Mouse (Mus musculus): ENCODE measurements around the gene Car5a.

The Car5a gene

GRCm38 (mm10) chr8:121944831-121945230 lies at the start of gene Car5a:
Car5a (minus strand) TSS chr8:121944904.
- DNase-seq (ENCODE audit: low spot score): no peak

- DNase-seq (ENCODE audit: low spot score): no peak
Measured at GRCm38 (mm10) chr8:121992911-121993310, 48.2 kb upstream of the Car5a start.

GRCm38 (mm10) chr8:121991611-121992010 lies 46.9 kb upstream of the Car5a start:
- DNase-seq (ENCODE audit: low spot score): no peak

- no peak for DNase-seq (ENCODE audit: low spot score)
Measured at GRCm38 (mm10) chr8:121990506-121991255, 46.0 kb upstream of the Car5a start.

GRCm38 (mm10) chr8:121987892-121988291 lies 43.2 kb upstream of the Car5a start:
- no peak for DNase-seq (ENCODE audit: low spot score)

GRCm38 (mm10) chr8:121985673-121986072 lies 41.0 kb upstream of the Car5a start:
- no peak for DNase-seq (ENCODE audit: low spot score)

GRCm38 (mm10) chr8:121981520-121981895 lies 36.8 kb upstream of the Car5a start:
- DNase-seq (ENCODE audit: low spot score): no peak

GRCm38 (mm10) chr8:121980792-121981519 lies 36.3 kb upstream of the Car5a start:
- DNase-seq (ENCODE audit: low spot score): no peak

GRCm38 (mm10) chr8:121978670-121979069 lies 34.0 kb upstream of the Car5a start:
- DNase-seq (ENCODE audit: low spot score): no peak

- peak; percentile 83 for DNase-seq (ENCODE audit: low spot score)
Measured at GRCm38 (mm10) chr8:121977819-121978590, 33.3 kb upstream of the Car5a start.

GRCm38 (mm10) chr8:121973906-121974305 lies 29.2 kb upstream of the Car5a start:
- no peak for DNase-seq (ENCODE audit: low spot score)

- no peak for DNase-seq (ENCODE audit: low spot score)
Measured at GRCm38 (mm10) chr8:121971488-121972058, 26.9 kb upstream of the Car5a start.

- DNase-seq (ENCODE audit: low spot score): no peak
Measured at GRCm38 (mm10) chr8:121970225-121970624, 25.5 kb upstream of the Car5a start.

- no peak for DNase-seq (ENCODE audit: low spot score)
Measured at GRCm38 (mm10) chr8:121968542-121968941, 23.8 kb upstream of the Car5a start.

GRCm38 (mm10) chr8:121967977-121968376 lies 23.3 kb upstream of the Car5a start:
- DNase-seq (ENCODE audit: low spot score): no peak

- peak; percentile 45 for DNase-seq (ENCODE audit: low spot score)
Measured at GRCm38 (mm10) chr8:121966714-121967448, 22.2 kb upstream of the Car5a start.

GRCm38 (mm10) chr8:121966110-121966509 lies 21.4 kb upstream of the Car5a start:
- no peak for DNase-seq (ENCODE audit: low spot score)

- no peak for DNase-seq (ENCODE audit: low spot score)
Measured at GRCm38 (mm10) chr8:121964716-121965512, 20.2 kb upstream of the Car5a start.

- no peak for DNase-seq (ENCODE audit: low spot score)
Measured at GRCm38 (mm10) chr8:121962892-121963291, 18.2 kb upstream of the Car5a start.

- DNase-seq (ENCODE audit: low spot score): no peak
Measured at GRCm38 (mm10) chr8:121958395-121958794, 13.7 kb upstream of the Car5a start.

Measured in retina, embryonic 14.5 days (tissue).